Mouse (Mus musculus) mesoderm, embryonic 11.5 days (tissue): ENCODE results near the gene Psen1.

ENCODE experiments used
- DNase-seq: peaks from one replicate; pipeline ENCODE4 v3.0.0-alpha.2; 2012; ENCODE audit warnings: low read depth, low spot score

Gene Psen1

DNA sequence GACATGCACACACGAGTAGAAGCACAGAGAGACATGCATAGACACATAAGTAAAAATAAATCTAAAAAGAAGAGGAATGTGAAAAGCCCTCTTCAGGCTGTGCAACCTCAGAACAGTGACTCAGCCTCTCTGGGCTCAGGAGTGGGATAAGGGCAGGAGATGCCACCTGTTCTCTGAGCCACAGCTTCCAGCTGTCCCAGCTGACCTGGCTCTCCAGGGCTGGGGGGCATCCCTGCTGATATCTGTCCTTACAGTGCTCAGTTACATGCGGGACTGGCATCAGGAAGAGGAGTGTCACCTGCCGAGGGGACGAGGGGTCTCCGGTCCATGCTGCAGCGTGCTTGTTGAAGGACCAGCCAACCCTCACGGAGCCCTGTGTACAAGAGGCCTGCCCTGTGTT, 88.8 kb downstream of the Psen1 start:
- no peak for DNase-seq

- DNase-seq = no peak
Observed at GRCm38 (mm10) chr12:83780181-83780580, 92.2 kb downstream of the Psen1 start.

GRCm38 (mm10) chr12:83781204-83781603, 93.3 kb downstream of the Psen1 start:
- DNase-seq = no peak

GRCm38 (mm10) chr12:83781640-83782278, 93.8 kb downstream of the Psen1 start:
- no peak for DNase-seq

DNA sequence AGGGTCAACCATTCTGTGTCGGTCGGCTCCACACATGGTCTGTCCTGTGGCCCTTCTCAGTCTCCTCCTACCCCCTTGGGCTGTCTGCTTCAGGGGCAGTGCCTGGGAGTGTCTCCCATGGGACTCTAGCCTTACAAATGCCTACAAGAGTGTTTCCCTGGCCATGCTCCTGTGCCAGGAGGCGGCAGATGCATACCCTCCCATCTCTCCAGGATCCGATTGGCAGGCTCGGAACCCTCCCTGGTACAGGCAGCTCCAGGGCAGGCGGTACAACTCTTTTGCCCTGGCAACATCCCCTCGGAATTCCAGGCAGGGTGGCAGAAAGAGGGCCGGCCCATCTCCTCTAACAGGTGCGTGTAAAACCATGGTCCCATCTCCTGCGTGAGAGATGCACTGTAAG, 94.7 kb downstream of the Psen1 start:
- no peak for DNase-seq
